Comparison of ENCODE assay signal across 12 mouse cellular contexts in genomic region chr7:145239145-145239544, GRCm38 (mm10). TPM values are rescaled to one million over a fixed set of nuclear protein-coding genes. Genes with fewer than 3 reads are reported as not detected.
DNase-seq lines count a peak whose midpoint lies in the region; ATAC-seq lines count a peak whose summit lies in the region.
"Had no signal": no experiment of that assay in that cellular context is flagged by ENCODE, and none has a peak within 500 bp of the region (broad histone marks: within the 10 kb centered on the region; RNA-seq: fewer than 3 reads in every experiment).

No protein-coding gene starts in this region.

- ATAC-seq in heart, embryonic 13.5 days (ENCODE audit: extremely low read depth, insufficient number of reproducible peaks, low FRiP score, low TSS enrichment) = 0 out of 2 replicates have a peak, but pooled peaks have one; percentile 24

- H3K9me3 ChIP-seq in heart, embryonic 13.5 days = no peaks in the 10 kb centered on the region
- H3K9me3 ChIP-seq: embryonic facial prominence, embryonic 12.5 days had no signal

- H3K9ac ChIP-seq in heart, embryonic 13.5 days = no peak overlapping the region
- H3K9ac ChIP-seq: embryonic facial prominence, embryonic 12.5 days had no signal

- DNase-seq in heart, postnatal 36 days = no peak
- DNase-seq in urinary bladder, postnatal 14 days (ENCODE audit: low spot score) = peak; percentile 35
- DNase-seq in urinary bladder, postnatal 25 days (ENCODE audit: low spot score) = no peak
- peak; percentile 52 to 63 for DNase-seq in kidney, postnatal 25 days
- DNase-seq in thymus, postnatal 10 days (ENCODE audit: low spot score in 2 of 2) = no peak
- DNase-seq in adrenal gland, postnatal 14 days = no peak
- DNase-seq: liver; right cerebral cortex, postnatal 14 days had no signal

- no peak overlapping the region for H3K27ac ChIP-seq in heart, embryonic 13.5 days (replicated peaks)
- H3K27ac ChIP-seq: embryonic facial prominence, embryonic 12.5 days had no signal

- H3K4me2 ChIP-seq in heart, embryonic 13.5 days = no peak overlapping the region
- H3K4me2 ChIP-seq: embryonic facial prominence, embryonic 12.5 days had no signal

- H3K36me3 ChIP-seq in heart, embryonic 13.5 days = no peaks in the 10 kb centered on the region
- H3K36me3 ChIP-seq: embryonic facial prominence, embryonic 12.5 days had no signal

- WGBS in heart, embryonic 13.5 days = 52% methylated on average over 6 of the region's 6 CpGs

- peaks cover 14% of the 10 kb centered on the region for H3K4me1 ChIP-seq in heart, embryonic 13.5 days

- intact Hi-C loops in heart, postnatal 36 days (cut with DNase I) = no loop called here

- H3K27me3 ChIP-seq in heart, embryonic 13.5 days (replicated peaks) = no peaks in the 10 kb centered on the region
- H3K27me3 ChIP-seq: embryonic facial prominence, embryonic 12.5 days had no signal

- no peak overlapping the region for H3K4me3 ChIP-seq in heart, embryonic 13.5 days
- H3K4me3 ChIP-seq: embryonic facial prominence, embryonic 12.5 days had no signal

RNA-seq across cellular contexts. Expression of gene 1810010D01Rik, which starts 31.2 kb away (rescaled TPM):
- 0.16 and 0.29 TPM in 2 replicates for polyA plus RNA-seq in heart, embryonic 13.5 days (2015; fragmentation: Nextera tagmentation; extraction: Ambion mirVana)
- total RNA-seq in heart, postnatal 36 days (2021) = not detected
- total RNA-seq in adrenal gland, postnatal 14 days (2021) = not detected in 2 replicates
- total RNA-seq: hematopoietic stem cell, adult 5-6 weeks had no signal
- polyA plus RNA-seq: embryonic facial prominence, embryonic 12.5 days; neural tube, embryonic 11.5 days had no signal

RNA-seq across cellular contexts. Expression of gene Tpcn2, which starts 44.7 kb away (rescaled TPM):
- polyA plus RNA-seq in heart, embryonic 13.5 days (2015; fragmentation: Nextera tagmentation; extraction: Ambion mirVana) = 4.4 and 5.7 TPM in 2 replicates
- total RNA-seq in heart, postnatal 36 days (2021) = 1 to 10 TPM; 3.2 to 3.6 TPM
- 13.3 and 16.8 TPM in 2 replicates for total RNA-seq in adrenal gland, postnatal 14 days (2021)

Comparison
In these comparisons a context has a peak if more than half of its experiments do, and no peak if none do; other contexts are left out.
1. DNase-seq: peak in urinary bladder, postnatal 14 days (single experiment) and kidney, postnatal 25 days (2 of 2); none in heart, postnatal 36 days (0 of 2), urinary bladder, postnatal 25 days (single experiment), thymus, postnatal 10 days (0 of 2) and adrenal gland, postnatal 14 days (single experiment).